Mouse (Mus musculus) stomach, postnatal 0 days (tissue): Measurements from ENCODE around the gene Hspb11.

ENCODE experiments used
- CTCF ChIP-seq: IDR thresholded peaks from 2 replicates; pipeline ENCODE4 v1.5.1; 2016; ENCODE audit warnings: antibody characterized with exemption, low read depth, mild to moderate bottlenecking, moderate library complexity
- EP300 ChIP-seq: optimal IDR thresholded peaks from 2 replicates; pipeline ENCODE3; 2016; ENCODE audit warnings: antibody characterized with exemption

DNA sequence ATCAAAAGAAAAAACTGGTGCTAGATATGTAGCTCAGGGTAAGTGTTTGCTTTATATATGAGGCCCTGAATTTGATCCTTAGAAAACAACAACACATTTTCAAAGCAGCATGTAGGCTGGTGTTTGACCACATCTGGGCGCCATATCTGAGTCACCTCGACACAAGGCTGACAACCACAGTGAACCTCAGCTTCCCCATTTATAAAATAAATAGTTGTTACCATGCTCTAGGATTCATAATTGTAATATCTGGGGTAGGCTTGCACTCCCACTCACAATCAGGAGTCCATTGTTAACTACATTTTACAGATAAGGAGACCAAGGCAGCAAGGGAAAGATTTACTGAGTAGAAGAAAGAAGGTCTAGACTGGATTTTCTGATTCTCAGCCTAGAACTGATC is 27.1 kb upstream of the Hspb11 start:
- TF ChIP-seq CTCF: no peak
- TF ChIP-seq EP300: no peak
